Comparison of ENCODE assay signal across 10 mouse cellular contexts in genomic region chr14:123173183-123173582, GRCm38 (mm10).
DNase-seq lines count a peak whose midpoint lies in the region; ATAC-seq and TF ChIP-seq lines count a peak whose summit lies in the region.
"Had no signal": no experiment of that assay in that cellular context is flagged by ENCODE, and none has a peak within 500 bp of the region (broad histone marks: within the 10 kb centered on the region; RNA-seq: fewer than 3 reads in every experiment).

No protein-coding gene starts in this region.

- H3K9ac ChIP-seq in hindbrain, postnatal 0 days (replicated peaks; ENCODE audit: low read length): no peak overlapping the region
- no peak overlapping the region for H3K9ac ChIP-seq in hindbrain, embryonic 12.5 days
- H3K9ac ChIP-seq in liver, embryonic 11.5 days (ENCODE audit: low read depth, low read length): no peak overlapping the region
- H3K9ac ChIP-seq: lung, embryonic 15.5 days had no signal

- peak; percentile 66; the same call in 1 of the 2 replicates for ATAC-seq in hindbrain, postnatal 0 days
- no peak for ATAC-seq in hindbrain, embryonic 12.5 days (ENCODE audit: low FRiP score)
- no peak for ATAC-seq in liver, embryonic 11.5 days (replicated peaks; ENCODE audit: low FRiP score)

- no peak for TF ChIP-seq CTCF in hindbrain, postnatal 0 days (IDR thresholded peaks at IDR 0.05; ENCODE audit: low read depth)
- no peak for TF ChIP-seq CTCF in embryonic fibroblast, embryonic 13.5 days (IDR thresholded peaks at IDR 0.05; ENCODE audit: borderline replicate concordance, insufficient read depth, low read length)

- H3K36me3 ChIP-seq in hindbrain, postnatal 0 days (ENCODE audit: insufficient read depth, low read length): no peaks in the 10 kb centered on the region
- no peaks in the 10 kb centered on the region for H3K36me3 ChIP-seq in hindbrain, embryonic 12.5 days
- H3K36me3 ChIP-seq in liver, embryonic 11.5 days (ENCODE audit: control insufficient read depth, insufficient read depth, low read length): no peaks in the 10 kb centered on the region
- H3K36me3 ChIP-seq: lung, embryonic 15.5 days had no signal

- DNase-seq in adrenal gland, adult 2 months: peak; percentile 30
- DNase-seq in adrenal gland, adult 18-20 months (ENCODE audit: low spot score in 2 of 2): no peak
- DNase-seq in hindbrain, postnatal 0 days (ENCODE audit: low spot score): peak; percentile 57
- DNase-seq in MN1 (ENCODE audit: low spot score): peak; percentile 36
- DNase-seq in right cerebral cortex, postnatal 36 days (ENCODE audit: low spot score in 2 of 2): no peak
- no peak for DNase-seq in liver, embryonic 11.5 days (ENCODE audit: low spot score)

- no peak for TF ChIP-seq POLR2A in embryonic fibroblast, embryonic 13.5 days (IDR thresholded peaks at IDR 0.05; ENCODE audit: low read depth, low read length)

- no peak overlapping the region for H3K4me2 ChIP-seq in hindbrain, postnatal 0 days (ENCODE audit: low read depth, low read length)
- H3K4me2 ChIP-seq in hindbrain, embryonic 12.5 days (replicated peaks): no peak overlapping the region
- no peak overlapping the region for H3K4me2 ChIP-seq in liver, embryonic 11.5 days
- H3K4me2 ChIP-seq: lung, embryonic 15.5 days had no signal

- H3K4me1 ChIP-seq in hindbrain, postnatal 0 days (ENCODE audit: insufficient read depth, low read length): no peaks in the 10 kb centered on the region
- H3K4me1 ChIP-seq in hindbrain, embryonic 12.5 days: no peaks in the 10 kb centered on the region
- peaks cover 3% of the 10 kb centered on the region; the same call in 1 of the 2 replicates for H3K4me1 ChIP-seq in embryonic fibroblast, embryonic 13.5 days (ENCODE audit: control insufficient read depth, insufficient read depth, low read length)
- no peaks in the 10 kb centered on the region for H3K4me1 ChIP-seq in liver, embryonic 11.5 days (replicated peaks; ENCODE audit: control insufficient read depth, insufficient read depth, low read length)
- H3K4me1 ChIP-seq: lung, embryonic 15.5 days had no signal

- no peaks in the 10 kb centered on the region for H3K9me3 ChIP-seq in hindbrain, postnatal 0 days (ENCODE audit: low read length)
- no peaks in the 10 kb centered on the region for H3K9me3 ChIP-seq in hindbrain, embryonic 12.5 days (replicated peaks)
- no peaks in the 10 kb centered on the region for H3K9me3 ChIP-seq in liver, embryonic 11.5 days (ENCODE audit: control insufficient read depth, low read length)
- H3K9me3 ChIP-seq: lung, embryonic 15.5 days had no signal

- WGBS in hindbrain, postnatal 0 days: 21% methylated on average over 2 of the region's 2 CpGs
- 68% methylated on average over 2 of the region's 2 CpGs for WGBS in hindbrain, embryonic 12.5 days
- 78% methylated on average over 2 of the region's 2 CpGs for WGBS in liver, embryonic 11.5 days

- H3K4me3 ChIP-seq in hindbrain, postnatal 0 days (ENCODE audit: low read length): no peak overlapping the region
- H3K4me3 ChIP-seq in hindbrain, embryonic 12.5 days: no peak overlapping the region
- no peak overlapping the region for H3K4me3 ChIP-seq in embryonic fibroblast, embryonic 13.5 days (ENCODE audit: insufficient read depth, low read length)
- no peak overlapping the region for H3K4me3 ChIP-seq in liver, embryonic 11.5 days (ENCODE audit: low read depth, low read length)
- H3K4me3 ChIP-seq: erythroblast, embryonic 14.5 days; lung, embryonic 15.5 days had no signal

- no peaks in the 10 kb centered on the region for H3K27me3 ChIP-seq in hindbrain, postnatal 0 days (ENCODE audit: insufficient read depth, low read length)
- H3K27me3 ChIP-seq in hindbrain, embryonic 12.5 days: no peaks in the 10 kb centered on the region
- H3K27me3 ChIP-seq in liver, embryonic 11.5 days (replicated peaks; ENCODE audit: control insufficient read depth, insufficient read depth, low read length): no peaks in the 10 kb centered on the region
- H3K27me3 ChIP-seq: lung, embryonic 15.5 days had no signal

- H3K27ac ChIP-seq in hindbrain, postnatal 0 days: no peak overlapping the region
- H3K27ac ChIP-seq in hindbrain, embryonic 12.5 days: no peak overlapping the region
- peak overlapping the region; percentile 76 for H3K27ac ChIP-seq in embryonic fibroblast, embryonic 13.5 days (ENCODE audit: insufficient read depth, low read length)
- H3K27ac ChIP-seq in liver, embryonic 11.5 days (ENCODE audit: low read depth, low read length): no peak overlapping the region
- H3K27ac ChIP-seq: lung, embryonic 15.5 days had no signal

Comparison
In these comparisons a context has a peak if more than half of its experiments do, and no peak if none do; other contexts are left out.
1. DNase-seq: peak in adrenal gland, adult 2 months (single experiment), hindbrain, postnatal 0 days (single experiment) and MN1 (single experiment); none in adrenal gland, adult 18-20 months (0 of 2), right cerebral cortex, postnatal 36 days (0 of 2) and liver, embryonic 11.5 days (single experiment).